Mouse (Mus musculus) lung, postnatal 10 days (tissue): ENCODE measurements around the gene Xrcc4.
"Not testable (repeated sequence)": the region's sequence is repeated elsewhere in the genome, so short reads cannot be mapped to it uniquely, and the experiment has no call there.

ENCODE experiments used
- DNase-seq: peaks from one replicate; pipeline ENCODE4 v3.0.0; 2021

Gene Xrcc4

DNA sequence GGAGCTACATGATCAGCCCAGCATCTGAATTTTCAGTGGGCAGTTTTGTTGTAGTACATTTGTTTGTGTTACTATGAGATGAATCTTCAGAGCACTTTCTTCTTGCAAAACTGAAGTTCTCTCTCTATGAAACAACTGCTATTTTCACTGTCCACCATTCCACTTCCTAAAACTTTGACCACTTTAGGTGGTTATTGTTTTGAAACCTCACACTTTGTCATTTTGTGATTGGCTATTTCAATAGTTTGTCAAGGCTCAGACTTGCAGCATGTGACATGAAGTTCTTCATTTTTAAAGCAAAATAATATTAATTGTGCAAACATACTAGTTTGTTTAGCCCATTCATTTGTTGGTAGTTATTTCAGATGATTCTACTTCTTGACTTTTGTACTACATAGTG lies 280.4 kb downstream of the Xrcc4 start:
- DNase-seq: no peak

DNA sequence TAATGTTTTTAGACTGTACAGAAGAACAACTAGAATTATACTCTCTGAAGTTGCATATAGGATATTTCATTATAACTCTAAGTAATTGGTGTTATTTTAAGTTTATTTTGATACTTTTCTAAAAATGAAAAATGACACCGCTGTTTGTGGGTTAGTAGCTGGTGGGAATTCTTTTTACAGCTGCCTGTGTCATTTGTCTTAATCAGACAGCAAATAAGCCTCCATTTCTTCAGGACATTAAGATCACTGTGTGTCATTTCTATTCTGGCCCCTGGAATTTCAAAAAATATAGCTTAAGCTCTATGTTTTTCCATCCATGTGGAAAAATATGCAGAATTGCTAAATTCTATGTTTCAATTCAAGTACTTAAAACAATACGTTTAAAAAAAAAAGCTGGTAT lies 287.5 kb downstream of the Xrcc4 start:
- DNase-seq: no peak

DNA sequence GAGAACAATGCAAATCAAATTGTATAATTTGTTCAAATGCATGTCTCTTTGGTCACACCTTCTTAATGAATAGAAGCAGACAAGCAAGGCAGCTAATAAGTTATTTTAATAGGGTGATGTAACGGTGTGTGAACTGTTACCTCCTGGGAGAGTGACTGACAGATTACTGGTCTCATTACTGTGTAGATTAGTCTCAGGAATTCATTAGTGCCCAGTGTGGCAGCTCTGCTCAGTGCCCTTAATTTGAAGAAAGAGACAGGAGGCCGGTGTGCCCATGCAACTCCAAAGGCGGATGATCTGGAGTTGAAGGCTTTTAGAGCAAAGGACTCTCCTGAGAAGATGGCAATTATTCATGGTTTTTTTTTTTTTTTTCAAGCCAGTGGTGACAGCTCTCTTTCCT lies 291.7 kb downstream of the Xrcc4 start:
- no peak for DNase-seq

DNA sequence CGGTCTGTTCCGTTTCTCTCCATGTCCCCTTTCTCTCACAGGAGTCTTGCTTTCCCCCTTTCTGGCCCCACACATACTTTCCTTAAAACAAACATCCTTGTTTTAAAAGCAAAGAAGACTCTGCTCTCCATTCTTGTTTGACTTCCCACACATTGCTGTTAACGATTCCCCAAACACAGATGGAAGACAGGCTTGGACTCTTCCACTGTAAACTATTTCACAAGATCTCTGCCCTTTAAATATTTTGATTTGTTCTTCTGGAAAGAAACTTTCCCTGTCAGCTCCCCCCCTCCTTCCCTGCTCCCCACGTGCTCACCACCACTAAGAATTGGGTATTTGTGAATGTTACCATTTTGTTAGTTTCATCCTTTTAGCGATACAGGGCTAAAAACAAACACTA lies 297.9 kb downstream of the Xrcc4 start:
- DNase-seq: no peak

DNA sequence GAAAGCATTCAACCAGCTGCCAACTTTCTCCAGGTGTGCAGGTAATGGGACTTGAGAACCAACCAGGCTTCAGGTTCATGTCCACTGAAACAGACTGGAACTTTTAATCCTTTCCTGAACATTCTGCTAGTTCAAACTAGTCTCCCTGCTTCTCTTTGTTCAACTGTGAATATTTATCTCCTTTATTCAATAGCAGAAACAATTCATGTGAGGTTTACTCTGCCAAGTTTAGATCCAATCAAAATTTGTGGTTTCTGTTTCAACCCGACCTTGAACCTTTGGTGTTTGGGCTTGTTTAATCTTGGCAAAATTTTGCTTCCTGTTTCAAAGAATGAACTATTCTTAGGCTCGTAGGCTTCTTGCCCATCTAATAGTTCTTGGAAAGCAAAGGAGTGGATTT lies 306.5 kb downstream of the Xrcc4 start:
- DNase-seq: no peak

DNA sequence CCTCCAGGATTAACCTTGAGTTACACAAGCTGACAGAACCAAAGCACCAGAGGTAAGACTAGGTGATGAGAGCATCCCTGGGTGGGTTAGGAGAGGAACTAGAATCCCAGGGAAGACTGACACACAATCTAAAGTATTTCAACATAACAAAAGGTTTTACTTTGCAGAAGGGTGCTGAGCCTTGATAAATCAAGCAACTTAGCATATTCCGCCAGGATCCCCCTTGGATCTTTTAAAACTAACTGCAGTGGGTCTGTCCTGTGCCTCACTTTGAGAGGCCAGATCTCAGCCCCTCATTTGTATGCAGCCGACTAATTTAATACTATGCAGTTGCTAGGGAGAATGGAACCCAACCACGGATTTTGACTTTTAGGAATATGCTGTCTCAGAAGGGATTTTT lies 309.1 kb downstream of the Xrcc4 start:
- no peak for DNase-seq

DNA sequence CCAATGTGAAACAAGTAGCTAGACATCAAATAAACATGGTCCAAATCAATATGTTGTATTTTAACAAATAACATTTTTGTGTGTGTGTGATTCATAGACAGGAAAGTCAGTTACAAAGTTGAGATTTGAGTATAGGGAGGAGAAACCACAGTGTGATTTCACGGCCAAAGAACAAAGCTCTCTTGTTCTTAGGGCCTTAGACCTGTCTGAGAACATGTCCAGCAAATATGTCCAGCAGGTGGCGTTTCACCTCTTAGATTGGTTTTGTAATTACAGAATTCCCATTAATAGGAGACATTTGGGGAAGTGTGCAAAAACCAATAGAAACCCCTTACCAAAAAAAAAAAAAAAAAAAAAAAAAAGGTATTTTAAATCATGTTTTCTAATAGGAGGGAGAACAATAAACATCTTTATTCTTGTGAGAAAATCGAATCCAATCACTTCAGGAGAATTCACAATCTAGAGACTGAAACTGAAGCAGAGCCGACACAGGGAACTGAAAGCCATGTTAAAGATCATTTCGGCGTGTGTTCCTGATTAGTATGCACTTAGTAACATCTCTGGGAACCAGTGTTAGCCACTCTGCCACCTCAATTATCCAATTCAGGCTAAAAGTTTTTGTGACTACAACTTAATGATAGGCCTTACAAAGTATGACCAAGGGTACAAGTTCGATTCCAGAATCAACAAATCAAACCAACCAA lies 310.0 kb downstream of the Xrcc4 start:
- peak; percentile 76 for DNase-seq

DNA sequence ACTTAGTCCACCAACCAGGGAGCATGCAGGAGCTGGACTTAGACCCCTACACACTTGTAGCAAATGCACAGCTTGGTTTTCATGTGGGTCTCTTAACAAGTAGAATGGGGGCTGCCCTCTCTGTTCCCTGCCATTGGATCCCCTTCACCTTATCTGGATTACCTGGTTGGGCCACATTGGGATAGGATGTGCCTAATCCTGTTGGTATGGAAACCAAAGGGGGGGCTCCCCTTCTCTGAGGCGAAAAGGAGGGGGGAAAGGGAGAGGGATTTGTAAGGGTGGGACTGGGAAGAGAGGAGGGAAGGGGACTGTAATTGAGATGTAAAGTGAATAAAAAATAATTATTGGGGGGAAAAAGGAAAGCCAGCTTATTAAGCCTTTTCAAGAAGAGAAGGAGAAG lies 311.6 kb downstream of the Xrcc4 start:
- no peak for DNase-seq

DNA sequence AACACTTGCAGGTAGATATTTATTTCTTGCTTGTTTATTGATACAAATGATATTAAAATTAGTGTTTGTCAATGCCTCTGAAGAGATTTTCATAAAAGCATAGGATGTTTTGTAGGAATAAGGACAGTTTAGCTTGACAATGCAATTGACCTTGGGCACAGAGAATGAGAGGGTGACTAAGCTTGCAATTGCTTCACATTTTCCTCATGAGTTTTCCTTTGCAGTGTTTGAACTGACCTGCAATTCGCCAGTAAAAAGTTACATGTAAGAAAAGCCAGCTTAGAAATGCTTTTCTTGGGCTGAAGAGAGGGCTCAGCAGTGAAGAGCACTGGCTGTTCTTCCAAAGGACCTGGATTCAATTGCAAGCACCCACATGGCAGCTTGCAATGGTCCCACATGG lies 312.3 kb downstream of the Xrcc4 start:
- DNase-seq: no peak

DNA sequence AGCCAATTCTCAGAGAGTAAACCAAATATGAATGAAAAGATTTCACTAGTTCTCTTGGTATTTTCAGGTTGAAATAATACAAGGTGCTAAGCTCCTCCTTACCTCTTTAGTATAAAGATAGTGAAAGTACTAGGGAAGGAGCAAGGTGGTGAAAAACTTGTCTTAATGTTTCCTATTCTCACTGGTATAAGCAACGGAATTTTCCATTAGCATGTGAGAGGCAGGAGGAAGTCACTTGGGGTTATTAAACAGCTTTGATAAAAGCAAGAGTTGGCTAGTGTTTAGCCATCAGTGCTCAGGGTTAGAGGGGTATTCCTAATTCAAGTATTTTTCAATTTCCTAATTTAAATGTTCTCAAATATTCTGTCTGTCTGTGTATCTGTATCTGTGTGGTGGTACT lies 322.9 kb downstream of the Xrcc4 start:
- no peak for DNase-seq

DNA sequence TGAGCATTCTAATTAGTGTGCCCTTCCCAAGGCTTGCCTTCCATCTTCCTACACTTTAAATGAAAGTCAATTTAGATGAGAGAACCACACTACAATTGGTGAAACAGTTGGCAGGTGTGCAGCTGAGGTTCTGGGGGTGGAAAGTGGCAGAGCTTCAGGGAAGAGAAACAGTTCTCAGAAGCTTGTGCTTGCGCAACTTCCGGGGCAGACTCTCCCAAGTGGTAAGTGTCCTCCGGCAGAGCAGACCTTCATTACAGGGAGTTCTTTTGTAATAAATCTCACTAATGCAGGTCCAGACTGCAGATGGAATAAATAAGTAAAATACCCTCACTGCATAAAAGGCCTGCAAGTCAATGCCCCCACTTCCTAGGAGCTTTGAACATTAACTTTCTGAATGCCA lies 323.4 kb downstream of the Xrcc4 start:
- DNase-seq: no peak

DNA sequence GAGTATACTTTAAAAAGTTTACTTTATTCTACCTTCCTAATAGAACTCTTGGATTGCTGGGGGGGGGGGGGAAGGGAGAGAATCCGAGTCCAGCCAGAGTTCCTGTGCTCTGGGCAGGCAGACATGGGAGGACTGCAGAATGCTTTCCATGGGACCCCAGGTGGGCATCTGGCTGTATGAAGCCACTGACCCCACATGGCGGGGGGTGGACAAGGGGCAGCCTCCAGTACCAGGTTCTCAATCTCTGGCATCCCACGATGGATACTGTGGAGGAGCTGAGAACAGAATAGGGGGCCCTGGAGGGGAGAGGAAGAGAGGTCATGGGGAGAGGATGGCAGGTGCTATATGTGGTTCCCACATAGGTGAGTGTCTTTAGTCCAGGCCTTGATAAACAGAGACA lies 327.1 kb downstream of the Xrcc4 start:
- no peak for DNase-seq

DNA sequence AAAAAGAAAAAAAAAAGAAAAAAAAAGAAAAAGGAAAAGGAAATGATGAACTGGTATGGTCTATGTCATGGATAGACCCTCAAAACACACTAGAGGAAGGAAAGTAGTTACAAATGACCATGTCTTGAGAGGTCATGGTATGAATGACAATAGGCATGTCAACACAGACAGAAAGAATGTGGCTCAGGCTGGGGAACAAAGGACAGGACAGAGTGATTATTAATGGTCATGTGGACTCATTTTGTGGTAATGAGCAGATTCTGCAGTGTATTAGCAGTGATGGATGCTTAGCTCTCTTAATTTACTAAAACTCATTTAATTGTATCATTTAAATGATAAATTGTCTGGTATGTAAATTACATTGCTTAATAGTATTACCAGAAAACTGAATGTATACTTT lies 333.1 kb downstream of the Xrcc4 start:
- no peak for DNase-seq

DNA sequence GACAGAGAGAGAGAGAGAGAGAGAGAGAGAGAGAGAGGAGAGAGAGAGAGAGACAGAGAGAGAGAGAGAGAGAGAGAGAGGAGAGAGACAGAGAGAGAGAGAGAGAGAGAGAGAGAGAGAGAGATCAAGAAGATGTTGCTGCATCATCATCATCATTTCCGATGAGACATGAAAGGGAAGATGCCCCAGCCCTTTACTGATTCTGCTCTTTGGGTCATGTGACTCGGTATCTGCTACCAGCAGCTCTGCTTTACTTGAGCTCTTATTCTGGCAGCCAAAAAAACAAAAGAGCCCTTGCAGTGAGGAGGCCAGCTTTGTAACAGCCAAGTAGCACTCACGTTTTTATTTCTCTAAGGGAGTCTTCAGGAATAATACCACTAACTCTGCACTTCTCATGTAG lies 338.8 kb downstream of the Xrcc4 start:
- not testable (repeated sequence) for DNase-seq

DNA sequence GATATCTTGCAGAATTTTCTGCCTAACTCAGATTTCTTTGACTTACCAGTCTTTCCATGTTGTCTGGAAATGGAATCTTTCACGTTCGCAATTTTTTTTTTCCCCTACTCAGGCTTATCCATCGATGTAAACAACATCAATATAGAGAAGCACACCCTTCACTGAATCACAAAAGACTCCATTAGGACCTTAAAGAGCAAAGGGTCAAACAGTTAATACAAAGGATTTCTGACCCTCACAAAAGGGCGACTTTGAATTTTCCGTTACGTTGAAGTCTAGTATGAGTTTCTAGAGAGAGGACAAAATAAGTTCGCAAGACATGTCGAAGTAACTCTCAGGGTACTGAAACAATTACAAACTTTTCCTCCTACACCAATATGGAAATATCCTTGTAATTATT lies 346.2 kb downstream of the Xrcc4 start:
- DNase-seq: no peak

DNA sequence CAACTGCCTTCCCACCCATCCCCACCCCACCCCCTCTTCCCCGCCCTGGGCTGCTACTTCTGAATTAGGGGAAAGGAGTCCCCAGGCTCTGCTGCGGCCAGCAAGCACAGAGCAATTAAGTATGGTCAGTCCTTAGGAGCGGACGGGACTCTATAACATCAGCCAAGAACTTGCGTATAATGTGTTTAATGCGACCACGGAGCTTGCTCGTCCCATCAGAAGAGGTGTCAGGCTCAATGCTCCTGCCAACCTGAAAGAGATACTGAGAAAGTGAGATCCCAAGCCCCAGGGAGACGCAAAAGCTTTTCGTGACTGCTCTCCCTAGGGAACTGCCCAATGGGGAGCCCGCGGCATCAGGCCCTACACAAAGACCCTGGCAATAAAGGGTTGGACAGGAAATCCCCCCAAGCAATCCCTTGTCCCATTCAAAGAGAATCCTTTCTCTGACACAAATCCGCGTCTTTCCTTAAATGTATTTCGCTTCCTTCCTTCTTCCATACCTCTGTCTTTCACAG lies 346.7 kb downstream of the Xrcc4 start:
- no peak for DNase-seq

DNA sequence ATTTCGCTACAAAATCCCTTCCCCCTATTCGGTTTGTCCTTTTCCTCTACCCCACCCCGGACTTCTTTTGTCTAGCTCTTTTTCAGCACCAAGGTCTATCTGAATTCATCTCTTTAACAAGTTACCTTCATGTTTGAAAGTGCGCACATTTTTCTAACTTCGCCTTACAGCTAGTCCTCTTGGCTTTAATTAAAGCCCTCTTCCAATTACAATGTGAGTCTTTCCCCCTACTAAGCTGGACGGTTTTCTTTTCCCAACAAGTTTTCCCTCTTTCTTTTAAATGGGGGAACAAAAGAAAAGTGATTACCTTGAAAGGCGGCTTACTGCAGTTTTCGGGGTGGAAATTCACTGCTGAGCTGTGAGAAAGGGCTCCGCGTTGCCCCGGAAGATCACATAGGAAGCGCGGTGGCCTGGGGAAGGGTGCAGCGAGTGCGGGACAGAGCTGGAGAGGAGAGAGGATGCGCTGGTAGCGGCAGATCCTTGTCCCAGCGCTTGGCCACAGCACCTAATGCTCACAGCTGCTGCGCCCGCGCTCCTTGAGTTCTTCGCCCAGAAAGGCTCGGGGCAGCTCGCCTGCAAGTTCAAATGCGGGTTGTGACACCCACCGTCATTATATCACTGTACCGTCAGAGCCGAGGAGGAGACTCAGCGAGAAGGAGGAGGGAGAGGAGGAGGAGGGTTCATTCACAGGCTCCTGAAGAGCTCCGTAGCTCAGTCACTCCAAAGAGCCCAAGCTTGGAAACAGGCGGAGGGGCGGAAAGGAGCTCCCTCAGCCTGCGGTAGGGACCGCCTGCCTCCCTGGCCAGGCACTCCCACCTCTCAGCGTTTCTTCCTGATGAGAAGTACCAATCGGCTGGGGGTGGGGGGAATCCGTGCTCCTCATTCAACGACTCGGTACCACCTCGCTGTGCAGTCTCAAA lies 347.4 kb downstream of the Xrcc4 start, which contains the start of gene Vcan:
TSS of gene Vcan (minus strand) at position 744 of the 920 bp plus-strand sequence.
- DNase-seq: peak; percentile 33

DNA sequence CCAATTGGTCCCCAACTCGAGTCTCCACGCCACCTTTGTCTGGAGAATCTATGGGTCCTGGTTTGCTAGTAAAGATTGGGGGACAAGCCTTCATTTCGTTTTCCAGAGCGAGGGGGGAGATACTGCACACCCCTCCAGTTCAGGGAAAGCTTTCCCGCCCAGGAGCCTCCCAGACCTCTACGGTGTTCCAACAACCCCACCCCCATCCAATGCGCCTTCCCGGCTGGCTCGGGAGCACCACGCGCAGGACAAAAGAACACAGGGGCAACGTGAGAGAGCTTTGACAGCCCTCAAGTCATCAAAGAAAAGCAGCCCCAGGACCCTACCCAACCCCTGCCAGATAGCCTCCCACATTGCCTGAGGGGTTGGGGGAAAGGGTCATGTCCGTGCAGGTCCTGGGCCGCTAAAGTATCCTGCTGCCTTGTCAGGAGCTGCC lies 348.3 kb downstream of the Xrcc4 start:
- DNase-seq: peak; percentile 43

DNA sequence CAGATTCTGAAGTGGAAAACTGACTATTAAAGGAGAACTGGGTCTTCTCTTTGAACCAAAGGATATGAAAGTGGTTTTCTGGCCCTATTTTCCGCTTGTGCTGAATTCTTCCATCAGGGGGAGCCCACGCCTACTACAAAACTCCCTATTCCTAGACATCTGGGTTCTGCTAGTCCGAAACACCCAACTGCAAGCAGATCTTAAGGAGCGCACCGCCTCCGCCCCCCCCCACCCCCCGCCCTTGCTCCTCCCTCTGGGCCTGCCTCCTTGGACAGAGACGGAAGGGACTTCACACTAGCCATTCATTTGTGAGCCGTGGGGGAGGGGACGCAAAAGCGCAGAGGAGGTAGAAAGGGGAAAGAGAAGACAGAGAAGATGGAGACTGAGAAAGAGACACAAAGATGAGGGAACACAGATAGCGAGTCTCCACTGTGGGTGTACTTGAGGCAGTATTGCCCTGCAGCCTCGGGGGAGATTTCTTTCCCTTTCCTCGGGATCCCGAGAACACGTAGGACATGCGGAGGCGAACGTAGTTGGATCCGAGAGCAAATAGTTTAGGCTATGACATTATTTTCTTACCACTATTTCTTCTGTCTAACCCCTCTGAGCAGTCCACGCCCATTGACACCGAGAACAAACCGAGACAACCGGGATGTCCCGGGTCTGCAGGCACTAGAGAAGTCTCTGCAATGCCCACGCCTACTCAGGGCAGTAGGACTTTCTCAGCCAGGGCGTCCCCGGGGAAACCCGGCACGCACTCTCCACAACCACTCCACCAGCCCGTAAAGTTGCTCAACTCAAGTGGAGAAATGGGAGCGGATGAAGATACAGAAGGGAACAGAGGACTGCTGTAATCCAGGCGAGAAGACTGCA lies 348.9 kb downstream of the Xrcc4 start:
- peak; percentile 84 for DNase-seq

DNA sequence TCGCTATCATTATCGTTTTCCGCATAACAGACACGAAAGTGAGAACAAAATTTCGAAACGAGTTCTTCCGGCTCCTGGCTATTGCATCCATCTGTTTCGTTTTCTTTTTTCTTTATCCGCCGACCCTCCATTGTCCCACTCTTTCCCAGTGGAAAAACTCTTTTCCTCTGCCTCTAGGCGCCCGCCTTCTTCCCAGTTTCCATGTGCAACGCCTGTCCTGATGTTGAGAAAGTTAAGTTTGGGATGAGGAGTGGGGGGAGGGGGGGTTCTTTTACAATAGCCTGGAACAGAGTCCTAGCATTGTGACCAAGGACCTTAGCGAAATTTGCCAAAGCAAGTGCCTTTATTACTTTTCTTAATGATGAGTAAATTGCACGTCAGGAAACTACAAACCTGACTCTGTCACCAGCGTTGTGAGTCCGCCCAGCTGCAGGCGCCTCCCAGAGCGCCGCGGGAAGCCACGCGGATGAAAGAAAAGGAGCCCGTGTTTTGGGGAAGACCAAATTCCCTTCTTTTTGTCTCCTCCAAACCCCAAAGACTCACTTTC lies 349.6 kb downstream of the Xrcc4 start:
- no peak for DNase-seq

DNA sequence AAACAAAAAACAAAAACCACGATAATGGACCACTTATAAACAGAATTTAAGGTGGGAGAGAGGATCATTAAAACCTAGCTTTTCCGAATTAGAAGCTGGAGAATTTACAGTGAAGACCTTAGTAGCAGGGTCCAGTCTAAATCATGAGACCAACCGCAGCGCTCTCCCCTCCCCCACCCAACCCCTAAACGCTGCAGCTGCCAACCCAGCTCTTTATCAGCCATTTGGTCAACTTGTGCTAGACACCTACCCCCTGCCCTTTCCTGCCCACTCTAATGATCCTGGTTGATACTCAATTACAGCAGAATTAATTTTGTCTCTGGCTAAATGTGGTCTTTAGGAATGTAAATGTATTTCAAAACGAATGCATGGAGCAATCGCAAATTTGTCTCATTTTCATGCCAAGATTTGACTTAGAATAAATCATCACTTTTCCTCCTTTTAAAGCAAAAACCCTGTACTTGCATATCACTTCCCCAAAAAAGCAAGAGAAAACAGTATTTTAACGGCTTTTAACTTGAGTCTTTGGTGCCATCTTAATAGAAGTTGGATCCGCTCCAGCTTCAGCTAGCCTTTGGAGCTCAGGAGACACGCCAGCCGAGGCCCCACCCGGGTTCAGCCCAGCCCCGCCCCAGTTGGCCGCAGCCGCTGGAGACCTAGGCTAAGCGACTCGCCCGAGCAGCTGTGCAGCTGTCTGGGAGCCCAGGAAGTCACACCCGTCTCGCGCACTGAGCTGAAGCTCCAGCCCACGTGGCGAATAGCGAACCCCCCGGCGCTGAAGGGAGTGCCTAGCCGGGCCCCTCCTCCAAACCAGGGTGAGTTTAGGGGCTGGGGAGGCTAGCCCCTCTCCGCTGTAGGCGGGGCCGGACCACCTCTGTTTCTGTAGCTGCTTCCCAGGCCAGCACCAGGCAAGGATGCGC lies 350.4 kb downstream of the Xrcc4 start:
- peak; percentile 94 for DNase-seq

DNA sequence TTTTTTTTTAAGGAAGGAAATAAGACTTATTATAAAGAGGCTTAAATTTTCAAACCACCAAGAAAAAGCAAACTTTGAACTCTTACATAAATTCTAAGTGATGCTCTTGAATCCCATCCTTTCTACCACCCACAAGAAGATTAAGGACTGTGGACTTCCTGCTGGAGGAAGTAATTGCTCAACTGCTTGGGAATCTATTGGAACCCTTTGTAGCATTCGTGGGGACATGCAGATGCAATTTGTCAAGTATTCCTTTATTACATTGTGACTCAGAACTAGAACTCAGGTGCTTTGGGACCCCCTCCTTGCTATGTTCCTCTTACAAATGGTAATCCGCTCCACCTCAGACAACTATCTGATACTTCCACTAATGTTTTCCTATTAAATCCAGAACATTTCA lies 351.1 kb downstream of the Xrcc4 start:
- DNase-seq: no peak
